Mouse (Mus musculus): ENCODE data around the gene Gfm2.
"Not testable (repeated sequence)": the region's sequence is repeated elsewhere in the genome, so short reads cannot be mapped to it uniquely, and the experiment has no call there.

The Gfm2 gene

DNA sequence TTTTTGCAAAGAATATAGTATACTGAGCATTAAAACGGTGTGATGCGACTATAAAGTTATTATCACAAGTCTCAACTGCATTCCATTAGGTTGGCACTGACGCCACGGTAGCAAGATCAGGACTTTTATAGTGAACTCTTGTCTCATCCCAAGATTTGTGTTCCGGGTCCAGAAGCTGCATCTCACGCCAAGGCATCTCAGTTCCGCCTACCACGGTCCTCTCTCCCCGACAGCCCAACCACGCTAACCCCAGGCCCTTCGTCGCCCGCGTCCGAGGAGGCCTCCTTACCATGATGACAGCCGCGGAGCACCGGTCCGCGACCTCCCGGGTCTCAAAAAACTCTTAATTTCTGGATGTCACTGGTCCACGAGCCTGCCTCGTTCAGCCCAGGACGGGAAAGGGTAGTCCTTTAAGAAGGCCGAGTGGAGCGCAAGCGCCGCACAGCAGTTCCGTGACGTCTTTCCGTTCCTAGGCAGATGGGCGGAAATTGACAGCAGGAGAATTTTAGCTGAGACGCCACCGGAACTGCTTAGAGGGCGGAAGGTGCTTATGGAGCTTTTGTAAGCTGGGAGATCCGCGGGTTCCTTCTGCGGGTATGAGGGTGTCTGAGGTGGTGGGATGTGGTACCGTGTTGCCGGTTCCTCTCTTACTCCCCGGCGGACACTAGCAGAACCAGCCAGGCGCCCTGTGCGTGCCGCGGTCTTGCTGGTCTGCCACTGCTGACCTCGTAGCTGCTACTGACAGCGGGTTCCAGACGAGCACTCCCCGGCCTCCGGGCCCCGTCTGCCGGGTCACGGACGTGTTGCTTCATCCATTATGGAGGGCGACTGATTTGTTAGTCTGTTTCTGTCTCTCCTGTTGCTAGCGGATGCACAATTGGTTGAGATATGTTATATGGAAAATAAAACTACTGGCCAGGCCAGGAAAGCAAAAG is at the start of gene Gfm2, which contains the start of gene Nsa2:
TSS of gene Gfm2 (plus strand) at position 472 of the 935 bp plus-strand sequence.
TSS of gene Nsa2 (minus strand) at position 472 of the 935 bp plus-strand sequence.
- peak; percentile 84 to 89 for DNase-seq (ENCODE audit: low spot score in 2 of 2)

- no peak for DNase-seq (ENCODE audit: low spot score in 2 of 2)
Measured at GRCm38 (mm10) chr13:97088183-97088582, 49.6 kb upstream of the Gfm2 start.

GRCm38 (mm10) chr13:97095726-97096125 is 42.0 kb upstream of the Gfm2 start:
- DNase-seq (ENCODE audit: low spot score in 2 of 2): no peak

GRCm38 (mm10) chr13:97099187-97099852 is 38.4 kb upstream of the Gfm2 start, which contains the start of gene Gm6169:
Gm6169 (minus strand) TSS chr13:97099237.
- DNase-seq (ENCODE audit: low spot score in 2 of 2): peak in 1 of 2 experiments; percentile 41

DNA sequence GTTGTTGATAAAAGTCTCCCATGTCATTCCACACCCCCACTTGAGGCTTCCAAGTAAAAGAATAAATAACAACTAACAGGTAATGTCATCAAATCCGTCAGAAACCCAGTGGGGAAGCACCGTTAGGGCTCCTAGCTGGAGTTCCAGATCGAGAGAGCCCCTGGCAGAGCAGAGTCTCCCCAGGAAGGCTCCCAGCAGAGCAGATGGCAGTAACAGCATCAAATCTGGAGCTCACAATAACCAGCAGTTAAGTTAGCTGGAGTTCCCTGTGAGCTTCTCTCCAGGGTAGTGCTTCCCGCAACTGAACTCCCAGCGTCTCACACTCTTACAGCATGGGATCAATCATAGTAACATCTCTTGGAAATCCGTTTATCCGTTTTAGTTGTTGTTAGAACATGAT is 32.7 kb upstream of the Gfm2 start:
- DNase-seq (ENCODE audit: low spot score in 2 of 2): no peak

GRCm38 (mm10) chr13:97107721-97108120 is 30.0 kb upstream of the Gfm2 start:
- not testable (repeated sequence) for DNase-seq (ENCODE audit: low spot score in 2 of 2)

DNA sequence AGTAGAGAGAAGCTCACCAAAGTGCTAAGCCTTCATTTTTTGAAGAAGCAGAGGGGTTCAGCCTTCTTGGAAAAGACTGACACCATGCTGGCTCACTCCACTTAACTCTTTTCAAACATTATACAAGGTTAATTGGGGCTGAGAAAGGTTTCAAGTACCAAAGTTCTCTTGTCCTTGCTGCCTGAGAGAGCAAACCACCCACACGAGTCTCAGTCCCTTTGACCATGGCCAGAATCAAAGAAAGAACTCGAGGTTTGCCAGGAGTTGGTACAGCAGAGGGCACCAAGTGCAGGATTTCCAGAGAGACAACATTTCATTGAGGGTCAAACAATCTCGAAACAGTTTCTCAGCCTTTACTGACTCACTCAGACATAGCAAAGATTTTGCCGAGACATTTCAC is 28.7 kb upstream of the Gfm2 start:
- no peak for DNase-seq (ENCODE audit: low spot score in 2 of 2)

DNA sequence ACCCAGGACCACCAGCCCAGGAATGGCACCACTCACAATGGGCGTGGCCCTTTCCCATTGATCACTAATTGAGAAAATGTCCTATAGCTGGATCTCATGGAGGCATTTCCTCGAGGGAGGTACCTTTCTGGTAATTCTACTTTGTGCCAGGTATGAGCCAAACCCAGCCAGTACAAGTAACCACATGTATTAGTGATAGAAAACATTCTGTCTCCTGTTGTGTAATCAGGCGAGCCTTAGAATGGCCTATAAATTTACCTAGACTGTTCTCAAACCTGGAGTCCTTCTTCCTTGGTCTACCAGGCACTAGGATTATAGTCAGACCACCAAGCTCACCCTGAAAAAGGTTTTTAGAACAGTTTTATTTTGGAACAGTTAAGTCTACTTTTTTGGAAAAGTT is 16.4 kb upstream of the Gfm2 start:
- no peak for DNase-seq (ENCODE audit: low spot score in 2 of 2)

GRCm38 (mm10) chr13:97129654-97130053 is 8.1 kb upstream of the Gfm2 start:
- DNase-seq (ENCODE audit: low spot score in 2 of 2): not testable (repeated sequence)

DNA sequence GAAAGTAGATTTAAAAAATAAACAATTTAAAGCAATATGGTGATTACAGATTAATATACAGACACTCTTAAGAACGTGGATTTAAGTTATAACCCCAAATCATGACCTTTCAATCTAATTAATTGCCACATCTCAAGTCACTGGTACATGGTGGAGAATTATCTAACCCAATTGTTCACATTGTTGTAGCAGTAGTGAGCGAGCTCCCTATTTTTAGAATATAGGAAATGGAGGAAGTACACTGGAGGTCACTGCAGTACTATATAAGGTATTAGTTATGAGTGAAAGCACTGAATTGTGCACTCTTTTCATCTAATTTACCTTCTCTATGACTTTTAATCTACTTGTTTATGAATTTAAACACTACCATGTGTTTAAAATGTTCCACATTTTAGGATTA is 7.3 kb upstream of the Gfm2 start:
- not testable (repeated sequence) for DNase-seq (ENCODE audit: low spot score in 2 of 2)

DNA sequence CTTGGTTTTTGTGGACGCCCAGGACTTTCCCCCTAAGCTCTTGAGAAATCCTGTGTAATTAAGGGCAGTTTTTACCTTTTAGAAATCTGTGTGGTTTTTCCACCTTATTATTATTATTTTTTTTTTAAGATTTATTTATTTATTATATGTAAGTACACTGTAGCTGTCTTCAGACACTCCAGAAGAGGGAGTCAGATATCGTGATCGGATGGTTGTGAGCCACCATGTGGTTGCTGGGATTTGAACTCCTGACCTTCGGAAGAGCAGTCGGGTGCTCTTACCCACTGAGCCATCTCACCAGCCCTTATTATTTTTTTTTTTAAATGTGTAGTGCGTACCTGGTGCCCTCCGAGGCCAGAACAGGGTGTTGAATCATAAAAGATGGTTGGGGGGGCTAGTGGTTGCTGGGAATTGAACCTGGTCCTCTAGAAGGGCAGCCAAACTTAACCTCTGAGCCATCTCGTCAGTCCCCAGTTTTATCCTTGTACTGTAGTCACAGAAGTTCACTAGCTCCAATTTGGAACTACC is 731 bp downstream of the Gfm2 start:
- not testable (repeated sequence) for DNase-seq (ENCODE audit: low spot score in 2 of 2)

- no peak for DNase-seq (ENCODE audit: low spot score in 2 of 2)
Measured at GRCm38 (mm10) chr13:97142321-97142720, 4.6 kb downstream of the Gfm2 start.

- peak; percentile 14 to 71 for DNase-seq (ENCODE audit: low spot score in 2 of 2)
Measured at GRCm38 (mm10) chr13:97145834-97146233, 8.1 kb downstream of the Gfm2 start.

DNA sequence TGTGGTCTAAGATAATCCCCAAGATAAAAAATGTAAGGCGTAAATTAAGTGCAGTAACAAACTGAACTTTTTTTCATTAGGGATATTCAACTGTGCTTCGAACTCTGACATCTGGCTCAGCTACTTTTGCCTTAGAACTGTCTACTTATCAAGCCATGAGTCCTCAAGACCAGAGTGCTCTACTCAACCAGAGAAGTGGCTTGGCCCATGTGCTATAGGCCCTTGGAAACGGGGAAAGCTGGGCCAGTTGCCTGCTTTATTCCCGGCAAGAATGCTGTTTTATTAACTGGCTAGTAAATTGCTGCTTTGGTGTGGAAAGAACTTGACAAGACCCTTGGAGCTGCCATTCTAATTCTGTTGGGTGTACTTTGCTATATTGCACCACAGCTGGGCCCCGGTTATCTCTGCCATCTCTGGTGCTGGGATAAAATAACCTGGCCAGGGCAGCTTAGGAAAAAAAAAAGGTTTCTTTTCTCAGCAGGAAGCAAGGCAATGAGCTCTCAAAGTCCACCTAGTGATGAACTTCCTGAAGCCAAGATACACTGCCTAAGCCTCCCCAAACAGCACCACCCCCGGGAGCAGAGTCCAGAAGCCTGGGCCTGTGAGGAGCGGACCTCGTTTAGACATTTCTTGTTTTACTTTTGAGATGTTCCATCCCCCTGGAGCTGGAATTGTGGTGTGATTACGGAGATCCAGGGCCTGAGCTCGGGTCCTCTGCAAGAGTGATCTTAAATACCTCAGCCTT is 38.0 kb downstream of the Gfm2 start:
- DNase-seq (ENCODE audit: low spot score in 2 of 2): no peak

GRCm38 (mm10) chr13:97176731-97177130 is 39.0 kb downstream of the Gfm2 start:
- DNase-seq (ENCODE audit: low spot score in 2 of 2): no peak

DNA sequence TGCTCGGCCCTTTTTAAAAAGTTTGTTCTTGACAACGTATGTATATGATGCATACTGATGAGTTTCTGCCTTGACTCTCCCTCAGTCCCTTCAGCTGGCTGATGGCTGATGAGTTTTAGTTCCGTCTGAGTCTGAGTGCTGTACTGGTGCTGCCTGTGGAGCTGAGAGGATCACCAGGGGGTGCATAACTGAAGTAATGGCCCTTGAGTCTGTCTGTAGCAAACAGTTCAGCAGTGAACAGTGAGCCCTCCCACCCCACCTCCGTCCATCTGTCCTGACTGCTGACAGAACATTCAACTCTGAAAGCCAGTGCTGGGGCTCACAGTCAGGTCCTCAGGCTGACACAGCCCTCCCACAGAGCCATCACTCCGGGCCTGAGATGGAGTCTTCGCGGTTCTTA is 41.2 kb downstream of the Gfm2 start:
- no peak for DNase-seq (ENCODE audit: low spot score in 2 of 2)

- DNase-seq (ENCODE audit: low spot score in 2 of 2): no peak
Measured at GRCm38 (mm10) chr13:97180113-97180828, 42.5 kb downstream of the Gfm2 start.

- DNase-seq (ENCODE audit: low spot score in 2 of 2): no peak
Measured at GRCm38 (mm10) chr13:97182821-97183220, 45.1 kb downstream of the Gfm2 start.

GRCm38 (mm10) chr13:97184168-97184567 is 46.4 kb downstream of the Gfm2 start:
- no peak for DNase-seq (ENCODE audit: low spot score in 2 of 2)

GRCm38 (mm10) chr13:97184656-97185055 is 46.9 kb downstream of the Gfm2 start:
- no peak for DNase-seq (ENCODE audit: low spot score in 2 of 2)

GRCm38 (mm10) chr13:97186346-97186745 is 48.6 kb downstream of the Gfm2 start:
- no peak for DNase-seq (ENCODE audit: low spot score in 2 of 2)
